Mouse (Mus musculus) MEL (cell line): ENCODE measurements at regions not wholly inside any gene's neighbourhood (a gene's known extent, or its start where the extent isn't known, plus 50 kb on each side); places are given as distances from the start of the nearest gene placed in this dataset.

Source experiments
- DNase-seq: peaks from one replicate; pipeline ENCODE4 v3.0.0; 2011; ENCODE audit warnings: low read depth, low spot score
- H3K27ac ChIP-seq: 2 replicates; pipeline ENCODE4 v1.5.1; 2012; ENCODE audit warnings: low read depth, mild to moderate bottlenecking, control low read depth, low read length, moderate library complexity; ENCODE audit not compliant: control insufficient read depth
- H3K27me3 ChIP-seq, 2 experiments: fragments of 150-350 bp in 1 of 2; sonication (generic) in 1 of 2; 2 replicates each; pipeline ENCODE4 v1.6.1; 2012; ENCODE audit warnings: low read length in 2 of 2, mild to moderate bottlenecking in 2 of 2, improper control_type of control experiment in 1 of 2, moderate library complexity in 1 of 2; ENCODE audit not compliant: insufficient read depth in 2 of 2, control insufficient read depth in 1 of 2
- H3K36me3 ChIP-seq, 2 experiments: 2 replicates each; pipeline ENCODE4 v1.6.1; 2012 to 2014; ENCODE audit warnings: low read length in 2 of 2, improper control_type of control experiment in 1 of 2, inconsistent platforms in 1 of 2, mild to moderate bottlenecking in 1 of 2; ENCODE audit not compliant: insufficient read depth in 2 of 2, control insufficient read depth in 1 of 2
- H3K4me1 ChIP-seq, 2 experiments: fragments of 150-350 bp in 1 of 2; sonication (generic) in 1 of 2; 2 replicates each; pipeline ENCODE4 v1.6.1; 2012; ENCODE audit warnings: low read length in 2 of 2, improper control_type of control experiment in 1 of 2, mild to moderate bottlenecking in 1 of 2; ENCODE audit not compliant: insufficient read depth in 2 of 2, control insufficient read depth in 1 of 2
- H3K4me3 ChIP-seq, 2 experiments: fragments of 150-350 bp in 1 of 2; sonication (generic) in 1 of 2; 2 replicates each; pipeline ENCODE4 v1.5.1; 2012; ENCODE audit warnings: low read depth in 2 of 2, low read length in 2 of 2, mild to moderate bottlenecking in 2 of 2, moderate library complexity in 2 of 2, control low read depth in 1 of 2, improper control_type of control experiment in 1 of 2; ENCODE audit not compliant: control insufficient read depth in 1 of 2, insufficient read depth in 1 of 2
- H3K79me2 ChIP-seq: 2 replicates; pipeline ENCODE4 v1.6.1; 2012; ENCODE audit warnings: mild to moderate bottlenecking, low read length, moderate library complexity; ENCODE audit not compliant: control insufficient read depth, poor library complexity, insufficient read depth
- H3K9ac ChIP-seq: 2 replicates; pipeline ENCODE4 v1.6.1; 2012; ENCODE audit warnings: low read depth, mild to moderate bottlenecking, control low read depth, low read length, moderate library complexity; ENCODE audit not compliant: control insufficient read depth, poor library complexity, severe bottlenecking
- H3K9me3 ChIP-seq: fragments of 150-350 bp; sonication (generic); replicated peaks from 2 replicates; pipeline ENCODE4 v1.6.1; 2012; ENCODE audit warnings: mild to moderate bottlenecking, low read length, improper control_type of control experiment, moderate library complexity; ENCODE audit not compliant: insufficient read depth
- CHD1 ChIP-seq: IDR thresholded peaks from 2 replicates; pipeline ENCODE4 v1.6.1; 2012; ENCODE audit warnings: low read depth, mild to moderate bottlenecking, inconsistent platforms, low read length, improper control_type of control experiment
- EP300 ChIP-seq, 2 experiments: IDR thresholded peaks; 2 replicates each; pipeline ENCODE4 v1.6.1; 2011; ENCODE audit warnings: improper control_type of control experiment in 2 of 2, low read length in 2 of 2, low read depth in 1 of 2, mild to moderate bottlenecking in 1 of 2
- HCFC1 ChIP-seq: IDR thresholded peaks from 2 replicates; pipeline ENCODE4 v1.6.1; 2012; ENCODE audit warnings: low read depth, mild to moderate bottlenecking, inconsistent platforms, low read length, improper control_type of control experiment, moderate library complexity
- MAX ChIP-seq: IDR thresholded peaks from 2 replicates; pipeline ENCODE4 v1.6.1; 2011; ENCODE audit warnings: low read length, improper control_type of control experiment
- MEF2A ChIP-seq: IDR thresholded peaks from 2 replicates; pipeline ENCODE4 v1.6.1; 2014; ENCODE audit warnings: low read depth, mild to moderate bottlenecking, inconsistent platforms, low read length, improper control_type of control experiment; ENCODE audit not compliant: poor library complexity, insufficient replicate concordance, severe bottlenecking; ENCODE audit errors: extremely low read depth
- MXI1 ChIP-seq: IDR thresholded peaks from 2 replicates; pipeline ENCODE4 v1.6.1; 2011; ENCODE audit warnings: mild to moderate bottlenecking, low read depth, low read length, improper control_type of control experiment
- MYB ChIP-seq: IDR thresholded peaks from 2 replicates; pipeline ENCODE4 v1.6.1; 2011; ENCODE audit warnings: mild to moderate bottlenecking, low read depth, low read length, improper control_type of control experiment
- MYC ChIP-seq: IDR thresholded peaks from 2 replicates; pipeline ENCODE4 v1.6.1; 2011; ENCODE audit warnings: low read depth, mild to moderate bottlenecking, low read length, improper control_type of control experiment, moderate library complexity
- NELFE ChIP-seq: IDR thresholded peaks from 2 replicates; pipeline ENCODE4 v1.6.1; 2011; ENCODE audit warnings: low read depth, low read length, improper control_type of control experiment
- POLR2AphosphoS2 ChIP-seq: IDR thresholded peaks from 2 replicates; pipeline ENCODE4 v1.6.1; 2011; ENCODE audit warnings: low read length, improper control_type of control experiment
- RAD21 ChIP-seq: IDR thresholded peaks from 2 replicates; pipeline ENCODE4 v1.6.1; 2011; ENCODE audit warnings: mild to moderate bottlenecking, low read depth, low read length, improper control_type of control experiment
- RCOR1 ChIP-seq: IDR thresholded peaks from 2 replicates; pipeline ENCODE4 v1.6.1; 2012; ENCODE audit warnings: low read depth, mild to moderate bottlenecking, inconsistent platforms, low read length, improper control_type of control experiment
- TBP ChIP-seq: IDR thresholded peaks from 2 replicates; pipeline ENCODE4 v1.8.0; 2011; ENCODE audit warnings: low read depth, low read length, improper control_type of control experiment
- UBTF ChIP-seq: IDR thresholded peaks from 2 replicates; pipeline ENCODE4 v1.6.1; 2012; ENCODE audit warnings: low read depth, mild to moderate bottlenecking, inconsistent platforms, low read length, improper control_type of control experiment, moderate library complexity, borderline replicate concordance; ENCODE audit not compliant: insufficient read depth
- USF1 ChIP-seq: IDR thresholded peaks from 2 replicates; pipeline ENCODE4 v1.6.1; 2014; ENCODE audit warnings: low read depth, mild to moderate bottlenecking, inconsistent platforms, low read length, improper control_type of control experiment, moderate library complexity
- USF2 ChIP-seq, 2 experiments: IDR thresholded peaks; 2 replicates each; pipeline ENCODE4 v1.6.1; 2011 to 2012; ENCODE audit warnings: improper control_type of control experiment in 2 of 2, low read length in 2 of 2, borderline replicate concordance in 1 of 2, inconsistent platforms in 1 of 2, low read depth in 1 of 2, mild to moderate bottlenecking in 1 of 2; ENCODE audit not compliant: insufficient read depth in 1 of 2
- ZKSCAN1 ChIP-seq: IDR thresholded peaks from 2 replicates; pipeline ENCODE4 v1.6.1; 2012; ENCODE audit warnings: low read depth, mild to moderate bottlenecking, inconsistent platforms, low read length, improper control_type of control experiment, moderate library complexity
- ZNF384 ChIP-seq: IDR thresholded peaks from 2 replicates; pipeline ENCODE4 v1.6.1; 2012; ENCODE audit warnings: low read depth, mild to moderate bottlenecking, inconsistent platforms, low read length, improper control_type of control experiment

- Histone ChIP-seq H3K9ac (no peak overlapping the region), H3K4me3 (no peak overlapping the region), H3K4me1 (no peaks in the 10 kb centered on the region), H3K36me3 (no peaks in the 10 kb centered on the region), H3K27me3 (no peaks in the 10 kb centered on the region), H3K9me3 (no peaks in the 10 kb centered on the region), H3K27ac (no peak overlapping the region), H3K79me2 (no peaks in the 10 kb centered on the region)
- no peak for TF ChIP-seq HCFC1
- no peak for DNase-seq
These were observed 119.8 kb upstream of the Foxn2 start for GRCm38 (mm10) chr17:88320686-88321085.

- H3K4me3 ChIP-seq = no peak overlapping the region
- H3K79me2 ChIP-seq = no peaks in the 10 kb centered on the region
- no peak for DNase-seq
- H3K27ac ChIP-seq = no peak overlapping the region
- no peak for TF ChIP-seq RCOR1
- TF ChIP-seq MYB = no peak
- no peak for TF ChIP-seq MYC
- no peak for TF ChIP-seq NELFE
- TF ChIP-seq USF2 (IDR thresholded peaks at IDR 0.05; ENCODE audit: borderline replicate concordance in 1 of 2, insufficient read depth in 1 of 2, low read depth in 1 of 2, low read length in 2 of 2) = no peak
- TF ChIP-seq MXI1 = no peak
- no peak for TF ChIP-seq MAX
- TF ChIP-seq USF1 = no peak
- no peak for TF ChIP-seq ZKSCAN1
- TF ChIP-seq HCFC1 = no peak
- no peak for TF ChIP-seq RAD21
- no peak for TF ChIP-seq MEF2A
- no peak for TF ChIP-seq EP300 (IDR thresholded peaks at IDR 0.05; ENCODE audit: low read depth in 1 of 2, low read length in 2 of 2)
- no peak for TF ChIP-seq POLR2AphosphoS2
- TF ChIP-seq ZNF384 = no peak
- TF ChIP-seq CHD1 = no peak
- TF ChIP-seq TBP = no peak
- TF ChIP-seq UBTF = no peak
- H3K27me3 ChIP-seq = no peaks in the 10 kb centered on the region
- H3K9me3 ChIP-seq = no peaks in the 10 kb centered on the region
- no peaks in the 10 kb centered on the region for H3K36me3 ChIP-seq
- no peaks in the 10 kb centered on the region for H3K4me1 ChIP-seq
- H3K9ac ChIP-seq = no peak overlapping the region
These were observed 115.1 kb upstream of the Foxn2 start for GRCm38 (mm10) chr17:88325326-88325909.
